Mouse (Mus musculus) forebrain, embryonic 16.5 days (tissue): Measurements from ENCODE around the gene Mier3. TPM values are rescaled to one million over a fixed set of nuclear protein-coding genes. Genes with fewer than 3 reads are reported as not detected.
"Not testable (repeated sequence)": the region's sequence is repeated elsewhere in the genome, so short reads cannot be mapped to it uniquely, and the experiment has no call there.

Experiments
- ATAC-seq: fragments of 200-750 bp; cut with Nextera tagmentation; 2 replicates; pipeline ENCODE4 v1.8.0; 2017; ENCODE audit warnings: mild to moderate bottlenecking, moderate library complexity
- H3K27ac ChIP-seq: fragments of 300-500 bp; sonication (generic); 2 replicates; pipeline ENCODE4 v1.5.1; 2014; ENCODE audit warnings: low read length, control low read depth
- H3K27me3 ChIP-seq: fragments of 300-500 bp; sonication (generic); replicated peaks from 2 replicates; pipeline ENCODE4 v1.6.1; 2014; ENCODE audit warnings: low read length; ENCODE audit not compliant: control insufficient read depth, insufficient read depth
- H3K36me3 ChIP-seq: fragments of 300-500 bp; sonication (generic); 2 replicates; pipeline ENCODE4 v1.6.1; 2014; ENCODE audit not compliant: control insufficient read depth, insufficient read depth
- H3K4me1 ChIP-seq: fragments of 300-500 bp; sonication (generic); replicated peaks from 2 replicates; pipeline ENCODE4 v1.6.1; 2014; ENCODE audit warnings: low read length; ENCODE audit not compliant: control insufficient read depth, insufficient read depth
- H3K4me2 ChIP-seq: fragments of 300-500 bp; sonication (generic); 2 replicates; pipeline ENCODE4 v1.6.1; 2014; ENCODE audit warnings: mild to moderate bottlenecking, low read length, control low read depth
- H3K4me3 ChIP-seq: fragments of 300-500 bp; sonication (generic); replicated peaks from 2 replicates; pipeline ENCODE4 v1.5.1; 2014; ENCODE audit warnings: mild to moderate bottlenecking, low read length, control low read depth
- H3K9ac ChIP-seq: fragments of 300-500 bp; sonication (generic); replicated peaks from 2 replicates; pipeline ENCODE4 v1.6.1; 2014; ENCODE audit warnings: low read depth, low read length, control low read depth
- H3K9me3 ChIP-seq: fragments of 300-500 bp; sonication (generic); 2 replicates; pipeline ENCODE4 v1.6.1; 2016; ENCODE audit warnings: low read length; ENCODE audit not compliant: control insufficient read depth
- WGBS: fragments of 180-500 bp; shearing (Covaris S2); extraction: QIAGEN DNeasy Blood & Tissue Kit; methylation state at CpG from one replicate; pipeline ENCODE4 v1.1.7; 2014; 5-methylcytosine and 5-hydroxymethylcytosine counted together
- polyA plus RNA-seq: library from polyadenylated mRNA; unstranded; fragments of >200 nt; fragmentation: Nextera tagmentation; extraction: Ambion mirVana; gene quantifications from 2 replicates; pipeline ENCODE4 v1.2.1, GENCODE M21; 2015

Gene Mier3
- polyA plus RNA-seq, 1 experiment from 2014 or later: 21.1 TPM

- Histone ChIP-seq H3K4me2 (peak overlapping the region; percentile 75), H3K9me3 (no peaks in the 10 kb centered on the region), H3K36me3 (no peaks in the 10 kb centered on the region), H3K4me3 (peak overlapping the region; percentile 91), H3K27me3 (no peaks in the 10 kb centered on the region), H3K4me1 (peaks cover 12% of the 10 kb centered on the region; the same call in 1 of the 2 replicates), H3K9ac (peak overlapping the region; percentile 97), H3K27ac (peak overlapping the region; percentile 96)
- peak; percentile 96 for ATAC-seq
- WGBS: under 1% methylated on average over 78 of the region's 86 CpGs
Measured at GRCm38 (mm10) chr13:111685751-111686462, 5.1 kb downstream of the Mier3 start.

GRCm38 (mm10) chr13:111686522-111687284 lies 5.9 kb downstream of the Mier3 start:
- Histone ChIP-seq H3K27ac (peak overlapping the region; percentile 96), H3K4me3 (peak overlapping the region; percentile 91), H3K27me3 (no peaks in the 10 kb centered on the region), H3K9ac (peak overlapping the region; percentile 97), H3K4me2 (peak overlapping the region; percentile 90), H3K36me3 (0 out of 2 replicates have a peak, but pooled peaks cover 3% of the 10 kb centered on the region), H3K4me1 (peaks cover 12% of the 10 kb centered on the region; the same call in 1 of the 2 replicates), H3K9me3 (no peaks in the 10 kb centered on the region)
- peak; percentile 66 for ATAC-seq
- under 1% methylated on average over 52 of the region's 101 CpGs for WGBS

DNA sequence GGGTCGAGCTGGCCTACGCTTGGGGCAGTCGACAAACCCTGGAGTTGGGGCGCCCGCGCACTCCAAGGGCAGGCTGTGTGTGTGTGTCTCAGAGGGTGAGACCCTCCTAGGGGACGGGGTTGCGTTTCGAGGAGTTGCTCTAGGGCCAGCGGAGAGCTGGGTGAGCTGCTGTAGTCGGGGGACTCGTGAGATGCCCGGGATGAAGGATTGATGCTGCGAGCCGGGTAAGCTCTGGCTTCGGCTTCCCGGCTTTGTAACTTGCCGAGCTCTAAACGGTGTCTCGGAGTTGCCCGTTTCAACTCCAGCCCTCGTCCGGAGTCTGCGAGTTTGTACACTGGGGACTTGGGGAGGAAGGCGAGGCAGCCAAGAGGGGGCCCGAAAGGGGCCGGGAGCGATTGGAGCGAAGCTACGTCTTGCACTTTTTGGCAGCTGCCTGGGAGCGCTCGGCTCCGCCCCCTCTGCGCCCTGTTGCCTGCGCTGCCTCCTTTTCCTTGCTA lies 6.6 kb downstream of the Mier3 start:
- Histone ChIP-seq H3K4me3 (peak overlapping the region; percentile 91), H3K9ac (peak overlapping the region; percentile 97), H3K4me1 (peaks cover 12% of the 10 kb centered on the region; the same call in 1 of the 2 replicates), H3K4me2 (peak overlapping the region; percentile 90), H3K27me3 (no peaks in the 10 kb centered on the region), H3K36me3 (peaks cover 8% of the 10 kb centered on the region; the same call in 1 of the 2 replicates), H3K27ac (peak overlapping the region; percentile 96), H3K9me3 (no peaks in the 10 kb centered on the region)
- peak; percentile 70 for ATAC-seq
- WGBS: under 1% methylated on average over 35 of the region's 35 CpGs

DNA sequence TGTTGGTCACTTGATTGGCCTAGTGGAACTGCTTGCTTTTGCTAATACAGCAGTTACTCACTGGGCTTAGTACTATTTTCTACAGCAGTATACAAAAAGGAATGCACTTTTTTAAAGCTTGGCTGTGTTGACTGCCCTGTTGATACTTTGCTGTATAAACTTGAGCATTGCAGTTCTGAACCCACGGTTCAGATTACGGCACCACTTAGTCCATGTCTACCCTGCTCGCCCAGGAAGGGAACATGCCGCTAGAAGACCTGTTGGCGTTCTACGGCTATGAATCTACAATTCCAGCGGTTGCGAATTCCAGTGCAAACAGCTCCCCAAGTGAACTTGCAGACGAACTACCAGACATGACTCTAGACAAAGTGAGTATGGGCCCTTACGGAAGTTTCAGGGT lies 22.6 kb downstream of the Mier3 start:
- H3K36me3 ChIP-seq: peaks cover 39% of the 10 kb centered on the region
- 96% methylated on average over 10 of the region's 10 CpGs for WGBS

GRCm38 (mm10) chr13:111703952-111704351 lies 23.2 kb downstream of the Mier3 start:
- not testable (repeated sequence) for ATAC-seq, H3K27ac ChIP-seq, H3K9ac ChIP-seq, H3K27me3 ChIP-seq, H3K4me1 ChIP-seq, H3K9me3 ChIP-seq, H3K4me2 ChIP-seq, H3K4me3 ChIP-seq
- WGBS: 84% methylated on average over 4 of the region's 4 CpGs
- peaks cover 39% of the 10 kb centered on the region for H3K36me3 ChIP-seq

More for the DNA sequence above, 22.6 kb downstream of the Mier3 start:
- no peak overlapping the region for H3K4me2 ChIP-seq
- no peak for ATAC-seq
- H3K27ac ChIP-seq: no peak overlapping the region
- no peaks in the 10 kb centered on the region for H3K4me1 ChIP-seq
- no peak overlapping the region for H3K4me3 ChIP-seq
- H3K9me3 ChIP-seq: no peaks in the 10 kb centered on the region
- no peaks in the 10 kb centered on the region for H3K27me3 ChIP-seq
- H3K9ac ChIP-seq: no peak overlapping the region

- H3K4me3 ChIP-seq: no peak overlapping the region
- no peak for ATAC-seq
- no peaks in the 10 kb centered on the region for H3K27me3 ChIP-seq
- H3K9me3 ChIP-seq: no peaks in the 10 kb centered on the region
- WGBS: 95% methylated on average over 4 of the region's 4 CpGs
- no peak overlapping the region for H3K9ac ChIP-seq
- H3K4me2 ChIP-seq: no peak overlapping the region
- no peak overlapping the region for H3K27ac ChIP-seq
- H3K36me3 ChIP-seq: peaks cover 61% of the 10 kb centered on the region
- H3K4me1 ChIP-seq: no peaks in the 10 kb centered on the region
Measured at GRCm38 (mm10) chr13:111710531-111710930, 29.8 kb downstream of the Mier3 start.

GRCm38 (mm10) chr13:111719726-111720125 lies 38.9 kb downstream of the Mier3 start:
- Histone ChIP-seq H3K4me3 (no peak overlapping the region), H3K4me1 (peaks cover 4% of the 10 kb centered on the region; the same call in 1 of the 2 replicates), H3K27me3 (no peaks in the 10 kb centered on the region), H3K36me3 (peaks cover 5% of the 10 kb centered on the region; the same call in 1 of the 2 replicates), H3K9me3 (no peaks in the 10 kb centered on the region), H3K9ac (no peak overlapping the region), H3K27ac (no peak overlapping the region), H3K4me2 (no peak overlapping the region)
- ATAC-seq: no peak
- WGBS: 69% methylated on average over 9 of the region's 9 CpGs

DNA sequence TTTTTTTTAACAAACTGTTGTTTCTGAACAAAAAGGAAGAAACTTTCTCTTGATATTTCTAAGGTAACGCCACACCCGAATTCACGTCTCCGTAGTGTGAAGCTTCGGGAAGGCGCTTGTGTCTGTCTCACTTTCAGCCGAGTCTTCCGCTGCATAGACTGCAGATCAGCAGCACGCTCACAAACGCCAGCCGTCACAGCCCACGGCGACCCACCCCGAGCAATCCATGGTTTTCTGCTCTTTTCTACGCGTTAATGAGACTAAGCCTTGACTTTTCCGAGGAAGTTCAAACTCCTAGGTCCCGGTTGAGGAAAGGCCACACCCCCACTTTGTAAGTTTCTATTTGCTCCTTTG lies 44.0 kb downstream of the Mier3 start:
- Histone ChIP-seq H3K4me1 (peaks cover 7% of the 10 kb centered on the region), H3K36me3 (no peaks in the 10 kb centered on the region), H3K27ac (no peak overlapping the region), H3K27me3 (no peaks in the 10 kb centered on the region), H3K4me3 (peak overlapping the region; percentile 75), H3K4me2 (peak overlapping the region; percentile 91), H3K9ac (peak overlapping the region; percentile 36; the same call in 1 of the 2 replicates), H3K9me3 (0 out of 2 replicates have a peak, but pooled peaks cover 4% of the 10 kb centered on the region)
- WGBS: 0% methylated on average over 18 of the region's 18 CpGs
- peak; percentile 22 for ATAC-seq
